Mouse (Mus musculus) CD8-positive naive resting alpha-beta T cell, adult 2 months (primary cell): Measurements from ENCODE around the gene Srrm4.

Source experiments
- DNase-seq, 2 experiments: peaks; one replicate each; pipeline ENCODE4 v3.0.0; 2022; ENCODE audit warnings: low read depth in 2 of 2, low spot score in 2 of 2

Gene Srrm4

GRCm38 (mm10) chr5:116407936-116408335, 183.7 kb downstream of the Srrm4 start:
- DNase-seq: no peak

GRCm38 (mm10) chr5:116407321-116407720, 184.3 kb downstream of the Srrm4 start:
- DNase-seq: no peak

- DNase-seq: no peak
Observed at GRCm38 (mm10) chr5:116406507-116406906, 185.1 kb downstream of the Srrm4 start.

GRCm38 (mm10) chr5:116405934-116406333, 185.7 kb downstream of the Srrm4 start:
- no peak for DNase-seq

- DNase-seq: no peak
Observed at GRCm38 (mm10) chr5:116404063-116404462, 187.6 kb downstream of the Srrm4 start.

- DNase-seq: no peak
Observed at GRCm38 (mm10) chr5:116400801-116401200, 190.8 kb downstream of the Srrm4 start.

GRCm38 (mm10) chr5:116400042-116400730, 191.4 kb downstream of the Srrm4 start:
- no peak for DNase-seq

GRCm38 (mm10) chr5:116396104-116396503, 195.5 kb downstream of the Srrm4 start:
- no peak for DNase-seq

- no peak for DNase-seq
Observed at GRCm38 (mm10) chr5:116392603-116393002, 199.0 kb downstream of the Srrm4 start.

- DNase-seq: no peak
Observed at GRCm38 (mm10) chr5:116389856-116390542, 201.6 kb downstream of the Srrm4 start.

- no peak for DNase-seq
Observed at GRCm38 (mm10) chr5:116389321-116389720, 202.3 kb downstream of the Srrm4 start.
